In genomic region chr2:93645197-93645596, GRCm38 (mm10) we compare ENCODE assay signal across 15 mouse cellular contexts. TPM values are rescaled to one million over a fixed set of nuclear protein-coding genes. Genes with fewer than 3 reads are reported as not detected.
DNase-seq lines count a peak whose midpoint lies in the region; ATAC-seq and TF ChIP-seq lines count a peak whose summit lies in the region.
"Had no signal": no experiment of that assay in that cellular context is flagged by ENCODE, and none has a peak within 500 bp of the region (broad histone marks: within the 10 kb centered on the region; RNA-seq: fewer than 3 reads in every experiment).

No protein-coding gene starts in this region.

- H3K9ac ChIP-seq in forebrain, embryonic 14.5 days (ENCODE audit: low read length), result no peak overlapping the region
- no peak overlapping the region for H3K9ac ChIP-seq in lung, embryonic 14.5 days

- no peaks in the 10 kb centered on the region for H3K36me3 ChIP-seq in forebrain, embryonic 10.5 days (replicated peaks)
- no peaks in the 10 kb centered on the region for H3K36me3 ChIP-seq in forebrain, embryonic 14.5 days (ENCODE audit: control insufficient read depth, insufficient read depth, low read length)
- H3K36me3 ChIP-seq in lung, embryonic 14.5 days (ENCODE audit: insufficient read depth), result no peaks in the 10 kb centered on the region
- H3K36me3 ChIP-seq in limb, embryonic 10.5 days, result peaks cover 4% of the 10 kb centered on the region
- H3K36me3 ChIP-seq: heart, embryonic 10.5 days had no signal

- H3K4me3 ChIP-seq in forebrain, embryonic 10.5 days, result peak overlapping the region; percentile 64
- no peak overlapping the region for H3K4me3 ChIP-seq in forebrain, embryonic 14.5 days (ENCODE audit: low read depth, low read length)
- peak overlapping the region; percentile 26; the same call in 1 of the 2 replicates for H3K4me3 ChIP-seq in lung, embryonic 14.5 days (ENCODE audit: low read depth, low read length)
- peak overlapping the region; percentile 65 for H3K4me3 ChIP-seq in limb, embryonic 10.5 days

- WGBS in forebrain, embryonic 10.5 days, result 1% methylated on average over 10 of the region's 10 CpGs
- WGBS in forebrain, embryonic 14.5 days, result 10% methylated on average over 10 of the region's 10 CpGs
- 40% methylated on average over 10 of the region's 10 CpGs for WGBS in lung, embryonic 14.5 days
- 1% methylated on average over 10 of the region's 10 CpGs for WGBS in limb, embryonic 10.5 days

- peaks cover 74% of the 10 kb centered on the region for H3K4me1 ChIP-seq in forebrain, embryonic 10.5 days
- H3K4me1 ChIP-seq in forebrain, embryonic 14.5 days (ENCODE audit: control insufficient read depth, insufficient read depth, low read length), result no peaks in the 10 kb centered on the region; the same call in 1 of the 2 replicates
- no peaks in the 10 kb centered on the region; the same call in none of the 2 replicates for H3K4me1 ChIP-seq in lung, embryonic 14.5 days (ENCODE audit: insufficient read depth)
- H3K4me1 ChIP-seq in limb, embryonic 10.5 days, result peaks cover 94% of the 10 kb centered on the region

- H3K27ac ChIP-seq in forebrain, embryonic 10.5 days, result peak overlapping the region; percentile 95
- H3K27ac ChIP-seq in forebrain, embryonic 14.5 days (ENCODE audit: low read depth, low read length), result no peak overlapping the region
- H3K27ac ChIP-seq in lung, embryonic 14.5 days (ENCODE audit: low read depth), result no peak overlapping the region
- peak overlapping the region; percentile 94 for H3K27ac ChIP-seq in limb, embryonic 10.5 days
- H3K27ac ChIP-seq: heart, embryonic 10.5 days had no signal

- no peak for ATAC-seq in forebrain, embryonic 14.5 days
- no peak for ATAC-seq in lung, embryonic 14.5 days (ENCODE audit: insufficient read depth)
- ATAC-seq: activated CD4-positive, CD25-positive, alpha-beta regulatory T cell, adult 4 months had no signal

- no peak for DNase-seq in forebrain, embryonic 10.5 days (ENCODE audit: extremely low spot score, low spot score)
- no peak for DNase-seq in forebrain, embryonic 14.5 days (ENCODE audit: low spot score)
- no peak for DNase-seq in lung, embryonic 14.5 days
- no peak for DNase-seq in lung, postnatal 36 days
- peak; percentile 41 for DNase-seq in embryo, embryonic 9.5 days (ENCODE audit: extremely low spot score)
- DNase-seq in limb, embryonic 10.5 days (ENCODE audit: low spot score), result peak; percentile 69
- no peak for DNase-seq in layer of hippocampus, adult 9-11 months
- no peak for DNase-seq in T-cell, adult 2 months (ENCODE audit: low spot score)
- DNase-seq: adrenal gland, postnatal 14 days; cerebellum, adult 11-12 months; kidney, adult 9 months; right cerebral cortex, adult 18-20 months had no signal

- no peak overlapping the region for H3K4me2 ChIP-seq in forebrain, embryonic 14.5 days (ENCODE audit: low read length)
- H3K4me2 ChIP-seq in lung, embryonic 14.5 days, result no peak overlapping the region

- TF ChIP-seq CTCF in lung, embryonic 14.5 days (IDR thresholded peaks at IDR 0.05; ENCODE audit: low read depth), result no peak

- H3K9me3 ChIP-seq in forebrain, embryonic 10.5 days, result no peaks in the 10 kb centered on the region
- no peaks in the 10 kb centered on the region for H3K9me3 ChIP-seq in forebrain, embryonic 14.5 days (replicated peaks; ENCODE audit: control insufficient read depth, low read length)
- no peaks in the 10 kb centered on the region for H3K9me3 ChIP-seq in lung, embryonic 14.5 days (ENCODE audit: low read depth, low read length)
- H3K9me3 ChIP-seq in limb, embryonic 10.5 days (replicated peaks), result no peaks in the 10 kb centered on the region
- H3K9me3 ChIP-seq: heart, embryonic 10.5 days had no signal

- peaks cover 100% of the 10 kb centered on the region for H3K27me3 ChIP-seq in forebrain, embryonic 10.5 days (ENCODE audit: poor library complexity, severe bottlenecking)
- peaks cover 95% of the 10 kb centered on the region for H3K27me3 ChIP-seq in forebrain, embryonic 14.5 days (replicated peaks; ENCODE audit: control insufficient read depth, insufficient read depth, low read length)
- peaks cover 100% of the 10 kb centered on the region for H3K27me3 ChIP-seq in lung, embryonic 14.5 days (ENCODE audit: insufficient read depth, low read length)
- peaks cover 99% of the 10 kb centered on the region for H3K27me3 ChIP-seq in limb, embryonic 10.5 days (ENCODE audit: low read depth, poor library complexity, severe bottlenecking)

RNA-seq across cellular contexts. Expression of gene Alx4, which starts 3.0 kb away (rescaled TPM):
- polyA plus RNA-seq in forebrain, embryonic 10.5 days (2016; fragmentation: Nextera tagmentation; extraction: Ambion mirVana), result 20.1 and 20.4 TPM in 2 replicates
- 0.50 and 0.78 TPM in 2 replicates for polyA plus RNA-seq in forebrain, embryonic 14.5 days (2014; fragmentation: Nextera tagmentation; extraction: Ambion mirVana)
- polyA plus RNA-seq in lung, embryonic 14.5 days (2014; fragmentation: Nextera tagmentation; extraction: Ambion mirVana), result 0.11 and 0.18 TPM in 2 replicates
- polyA plus RNA-seq in limb, embryonic 10.5 days (2016; fragmentation: Nextera tagmentation; extraction: Ambion mirVana), result 12.5 and 14.8 TPM in 2 replicates
- polyA plus RNA-seq: activated CD4-positive, CD25-positive, alpha-beta regulatory T cell, adult 4 months; stomach, embryonic 14.5 days had no signal

Comparison
In these comparisons a context has a peak if more than half of its experiments do, and no peak if none do; other contexts are left out.
1. H3K27ac ChIP-seq: peak in forebrain, embryonic 10.5 days (single experiment) and limb, embryonic 10.5 days (single experiment); none in forebrain, embryonic 14.5 days (single experiment) and lung, embryonic 14.5 days (single experiment).
2. DNase-seq: peak in embryo, embryonic 9.5 days (single experiment) and limb, embryonic 10.5 days (single experiment); none in forebrain, embryonic 10.5 days (single experiment), forebrain, embryonic 14.5 days (single experiment), lung, embryonic 14.5 days (single experiment), lung, postnatal 36 days (single experiment), layer of hippocampus, adult 9-11 months (single experiment) and T-cell, adult 2 months (single experiment).